Mouse (Mus musculus) heart, embryonic 13.5 days (tissue): ENCODE results near the gene Slc11a2. TPM values are rescaled to one million over a fixed set of nuclear protein-coding genes. Genes with fewer than 3 reads are reported as not detected.

Experiments
- ATAC-seq: fragments of 200-750 bp; cut with Nextera tagmentation; 2 replicates; pipeline ENCODE4 v1.8.0; 2017; ENCODE audit warnings: moderate TSS enrichment; ENCODE audit not compliant: insufficient number of reproducible peaks, low FRiP score, low TSS enrichment; ENCODE audit errors: extremely low read depth
- H3K27ac ChIP-seq: fragments of 300-500 bp; sonication (generic); replicated peaks from 2 replicates; pipeline ENCODE4 v1.5.1; 2015; ENCODE audit warnings: moderate library complexity, mild to moderate bottlenecking, inconsistent platforms
- H3K27me3 ChIP-seq: fragments of 300-500 bp; sonication (generic); replicated peaks from 2 replicates; pipeline ENCODE4 v1.6.1; 2015; ENCODE audit warnings: mild to moderate bottlenecking, inconsistent platforms
- H3K36me3 ChIP-seq: fragments of 300-500 bp; sonication (generic); 2 replicates; pipeline ENCODE4 v1.6.1; 2015; ENCODE audit warnings: mild to moderate bottlenecking, inconsistent platforms
- H3K4me1 ChIP-seq: fragments of 300-500 bp; sonication (generic); 2 replicates; pipeline ENCODE4 v1.6.1; 2015; ENCODE audit warnings: inconsistent platforms
- H3K4me2 ChIP-seq: fragments of 300-500 bp; sonication (generic); 2 replicates; pipeline ENCODE4 v1.6.1; 2015; ENCODE audit warnings: inconsistent platforms, mild to moderate bottlenecking, moderate library complexity
- H3K4me3 ChIP-seq: fragments of 300-500 bp; sonication (generic); 2 replicates; pipeline ENCODE4 v1.5.1; 2015; ENCODE audit warnings: moderate library complexity, mild to moderate bottlenecking, inconsistent platforms
- H3K9ac ChIP-seq: fragments of 300-500 bp; sonication (generic); 2 replicates; pipeline ENCODE4 v1.6.1; 2015; ENCODE audit warnings: inconsistent platforms, mild to moderate bottlenecking, moderate library complexity
- H3K9me3 ChIP-seq: fragments of 300-500 bp; sonication (generic); 2 replicates; pipeline ENCODE4 v1.6.1; 2016; ENCODE audit warnings: inconsistent platforms
- WGBS: fragments of 180-500 bp; shearing (Covaris S2); methylation state at CpG from one replicate; pipeline ENCODE4 v1.1.7; 2015; ENCODE audit warnings: mixed read lengths; 5-methylcytosine and 5-hydroxymethylcytosine counted together
- polyA plus RNA-seq: library from polyadenylated mRNA; unstranded; fragments of >200 nt; fragmentation: Nextera tagmentation; extraction: Ambion mirVana; gene quantifications from 2 replicates; pipeline ENCODE4 v1.2.1, GENCODE M21; 2015

Slc11a2 gene
- polyA plus RNA-seq, 1 experiment from 2014 or later = 12.8 TPM

DNA sequence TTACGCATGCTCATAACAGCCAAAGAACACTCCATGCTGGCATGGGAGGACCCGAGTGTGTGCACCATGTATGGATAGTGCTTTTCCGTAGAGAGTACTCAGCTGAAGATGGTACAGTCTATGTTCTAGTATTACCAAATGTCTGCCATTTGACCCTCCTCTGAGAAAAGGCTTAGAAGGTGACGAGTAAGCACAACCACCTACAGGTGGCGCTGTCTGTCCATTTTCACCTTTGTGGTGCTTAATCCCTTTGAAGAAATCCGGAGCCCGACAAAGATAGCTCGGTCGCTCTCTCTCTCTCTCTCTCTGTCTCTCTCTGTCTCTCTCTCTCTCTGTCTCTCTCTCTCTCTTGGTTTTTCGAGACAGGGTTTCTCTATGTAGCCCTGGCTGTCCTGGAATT is 33.2 kb upstream of the Slc11a2 start:
- Histone ChIP-seq H3K4me2 (no peak overlapping the region), H3K4me3 (no peak overlapping the region), H3K4me1 (peaks cover 12% of the 10 kb centered on the region), H3K36me3 (no peaks in the 10 kb centered on the region), H3K9ac (no peak overlapping the region), H3K27me3 (peaks cover 23% of the 10 kb centered on the region), H3K9me3 (no peaks in the 10 kb centered on the region), H3K27ac (no peak overlapping the region)
- no peak for ATAC-seq
- WGBS = 34% methylated on average over 10 of the region's 10 CpGs

GRCm38 (mm10) chr15:100457340-100457739 is 32.5 kb upstream of the Slc11a2 start:
- peaks cover 12% of the 10 kb centered on the region for H3K4me1 ChIP-seq
- H3K27me3 ChIP-seq = peaks cover 23% of the 10 kb centered on the region
- peak overlapping the region; percentile 46 for H3K4me2 ChIP-seq
- H3K27ac ChIP-seq = no peak overlapping the region
- no peak for ATAC-seq
- 7% methylated on average over 17 of the region's 17 CpGs for WGBS
- H3K36me3 ChIP-seq = no peaks in the 10 kb centered on the region
- no peak overlapping the region for H3K4me3 ChIP-seq
- H3K9ac ChIP-seq = no peak overlapping the region; the same call in 1 of the 2 replicates
- H3K9me3 ChIP-seq = no peaks in the 10 kb centered on the region

DNA sequence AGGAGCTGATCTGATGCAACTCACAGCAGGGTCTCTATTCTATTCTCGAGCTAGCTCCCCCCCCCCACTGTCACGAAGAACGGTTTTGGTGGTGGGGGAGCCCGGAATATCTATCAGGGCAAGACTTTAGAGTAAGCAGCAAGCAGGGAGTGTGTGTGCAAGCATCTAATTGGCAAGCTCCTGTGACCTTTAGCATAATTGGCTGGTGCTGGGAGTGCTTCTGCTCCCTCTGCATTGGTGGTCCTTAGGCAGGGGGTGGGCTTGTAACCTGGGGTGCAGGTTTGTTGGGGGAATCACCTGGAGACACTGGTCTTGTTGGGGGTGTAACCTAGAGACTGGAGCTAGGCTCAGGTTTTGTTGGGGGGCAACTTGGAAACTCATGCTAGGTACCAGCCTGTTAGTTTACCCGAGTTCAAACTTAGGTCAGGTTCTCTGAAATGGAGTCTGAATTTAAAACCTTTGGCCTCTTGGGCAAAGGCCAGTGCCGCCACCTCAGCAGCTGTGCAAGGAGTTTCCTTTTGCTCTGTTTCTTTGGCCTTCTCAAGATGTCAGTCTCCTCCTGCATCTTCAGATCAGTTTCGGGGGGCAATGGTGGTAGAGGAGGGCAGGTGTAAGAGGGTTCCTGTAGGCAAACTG is 31.6 kb upstream of the Slc11a2 start:
- Histone ChIP-seq H3K36me3 (no peaks in the 10 kb centered on the region), H3K4me2 (no peak overlapping the region), H3K9ac (no peak overlapping the region), H3K27ac (no peak overlapping the region), H3K27me3 (peaks cover 23% of the 10 kb centered on the region), H3K4me3 (no peak overlapping the region), H3K4me1 (peaks cover 10% of the 10 kb centered on the region), H3K9me3 (no peaks in the 10 kb centered on the region)
- WGBS = 68% methylated on average over 7 of the region's 7 CpGs
- ATAC-seq = no peak

DNA sequence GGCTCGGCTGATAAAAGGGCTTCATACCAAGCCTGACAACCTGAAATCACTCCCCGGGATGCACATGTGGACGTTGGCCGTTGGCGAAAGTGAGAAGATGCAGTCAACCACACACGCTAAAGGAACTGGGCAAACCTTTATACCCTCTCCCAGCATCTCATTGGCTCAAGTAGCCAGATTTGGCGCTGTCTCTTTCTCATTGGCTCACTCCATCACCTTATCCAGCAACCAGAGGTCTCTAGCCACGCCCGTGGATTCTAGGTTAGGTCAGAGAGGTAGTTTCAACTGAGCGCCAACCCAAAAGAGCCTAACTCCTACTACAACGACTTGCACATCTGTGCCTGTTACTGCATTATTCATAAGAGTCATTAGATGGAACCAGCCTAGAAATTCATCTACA is 27.6 kb upstream of the Slc11a2 start:
- H3K4me3 ChIP-seq = no peak overlapping the region
- H3K4me1 ChIP-seq = 0 out of 2 replicates have a peak, but pooled peaks cover 5% of the 10 kb centered on the region
- 0 out of 2 replicates have a peak, but pooled peaks cover 6% of the 10 kb centered on the region for H3K27me3 ChIP-seq
- ATAC-seq = no peak
- no peaks in the 10 kb centered on the region for H3K9me3 ChIP-seq
- 70% methylated on average over 11 of the region's 11 CpGs for WGBS
- H3K9ac ChIP-seq = no peak overlapping the region
- H3K27ac ChIP-seq = no peak overlapping the region
- no peaks in the 10 kb centered on the region for H3K36me3 ChIP-seq
- no peak overlapping the region for H3K4me2 ChIP-seq

DNA sequence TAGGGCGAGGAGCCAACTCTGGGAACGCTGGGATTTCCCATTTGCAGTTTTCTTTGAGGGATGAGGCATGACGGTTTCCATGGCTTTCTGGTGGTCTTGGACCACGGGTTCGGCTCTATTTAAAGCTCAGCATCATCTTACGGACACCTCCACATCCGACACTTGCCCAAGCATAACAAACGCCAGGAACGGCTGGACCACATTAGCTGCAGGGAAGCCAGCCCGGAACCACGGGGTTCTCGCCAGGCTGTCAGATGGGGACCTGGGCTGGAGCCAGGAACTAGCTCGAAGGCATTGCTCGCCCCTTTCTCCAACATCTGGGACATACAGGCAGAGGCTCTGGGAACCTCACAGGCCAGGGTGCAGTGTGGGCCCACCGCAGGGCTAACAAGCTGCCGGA is 26.4 kb upstream of the Slc11a2 start:
- Histone ChIP-seq H3K4me2 (no peak overlapping the region), H3K27ac (no peak overlapping the region), H3K36me3 (no peaks in the 10 kb centered on the region), H3K27me3 (0 out of 2 replicates have a peak, but pooled peaks cover under 1% of the 10 kb centered on the region), H3K9ac (0 out of 2 replicates have a peak overlapping the region, but pooled peaks have one; percentile 44), H3K4me1 (0 out of 2 replicates have a peak, but pooled peaks cover 5% of the 10 kb centered on the region), H3K9me3 (no peaks in the 10 kb centered on the region), H3K4me3 (no peak overlapping the region)
- ATAC-seq = no peak
- WGBS = 60% methylated on average over 16 of the region's 16 CpGs

DNA sequence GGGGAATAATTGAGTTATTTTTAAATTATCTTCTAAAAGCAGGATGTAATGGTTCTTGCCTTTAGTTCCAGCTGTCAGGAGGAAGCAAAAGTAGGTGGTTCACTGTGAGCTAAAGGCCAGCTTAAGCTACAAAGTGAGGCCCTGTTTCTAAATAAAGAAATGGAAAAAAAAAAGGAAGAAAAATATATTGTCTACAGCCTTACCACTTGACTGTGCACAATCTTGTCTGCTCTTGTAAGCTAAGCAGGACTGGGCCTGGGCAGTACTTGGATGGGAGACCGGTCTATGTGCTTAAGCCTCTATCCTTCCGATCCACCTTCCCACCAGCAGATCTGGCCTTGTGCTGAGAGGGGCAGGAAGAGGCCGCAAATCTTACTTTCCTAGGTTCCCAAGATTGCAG is 24.6 kb upstream of the Slc11a2 start:
- WGBS = 78% methylated on average over 3 of the region's 3 CpGs
- Histone ChIP-seq H3K4me3 (no peak overlapping the region), H3K9ac (no peak overlapping the region), H3K27ac (no peak overlapping the region), H3K4me2 (no peak overlapping the region), H3K9me3 (no peaks in the 10 kb centered on the region), H3K27me3 (no peaks in the 10 kb centered on the region), H3K36me3 (no peaks in the 10 kb centered on the region), H3K4me1 (peaks cover 5% of the 10 kb centered on the region; the same call in 1 of the 2 replicates)
- ATAC-seq = no peak

DNA sequence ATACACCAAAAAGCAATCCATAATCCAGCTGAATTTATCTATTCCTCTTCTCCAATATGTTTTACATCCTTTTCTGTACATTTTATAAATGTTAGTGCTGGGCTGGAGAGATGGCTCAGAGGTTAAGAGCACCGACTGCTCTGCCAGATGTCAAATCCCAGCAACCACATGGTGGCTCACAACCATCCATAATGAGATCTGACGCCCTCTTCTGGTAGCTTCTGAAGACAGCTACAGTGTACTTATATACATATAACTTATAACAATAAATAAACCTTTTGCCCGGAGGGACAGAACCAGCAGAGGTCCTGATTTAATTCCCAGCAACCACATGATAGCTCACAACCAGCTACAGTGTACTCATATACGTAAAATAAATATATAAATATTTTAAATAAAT is 23.7 kb upstream of the Slc11a2 start:
- Histone ChIP-seq H3K4me3 (no peak overlapping the region), H3K27me3 (no peaks in the 10 kb centered on the region), H3K9ac (no peak overlapping the region), H3K4me1 (peaks cover 12% of the 10 kb centered on the region), H3K36me3 (no peaks in the 10 kb centered on the region), H3K4me2 (no peak overlapping the region), H3K27ac (no peak overlapping the region), H3K9me3 (no peaks in the 10 kb centered on the region)
- 82% methylated on average over 4 of the region's 4 CpGs for WGBS
- ATAC-seq = no peak

DNA sequence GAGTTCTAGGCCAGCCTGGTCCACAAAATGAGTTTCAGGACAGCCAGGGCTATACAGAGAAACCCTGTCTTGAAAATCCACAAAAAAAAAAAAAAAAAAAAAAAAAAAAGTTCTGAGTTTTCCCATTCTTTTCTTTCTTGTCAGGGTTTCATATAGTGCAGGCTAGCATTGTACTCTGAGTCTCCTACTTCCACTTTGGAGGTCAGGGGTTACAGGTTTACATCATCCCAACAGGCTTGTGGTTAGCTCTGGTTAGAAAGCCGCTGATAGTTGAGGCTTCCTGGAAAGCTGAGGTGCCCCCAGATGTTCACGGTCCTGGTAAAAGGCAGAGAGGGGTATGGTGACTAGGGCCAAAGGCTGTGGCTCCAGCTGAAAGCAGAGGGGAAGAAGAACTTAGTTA is 22.0 kb upstream of the Slc11a2 start:
- no peak overlapping the region for H3K27ac ChIP-seq
- no peak for ATAC-seq
- H3K9ac ChIP-seq = no peak overlapping the region
- 74% methylated on average over 2 of the region's 2 CpGs for WGBS
- no peaks in the 10 kb centered on the region for H3K36me3 ChIP-seq
- H3K27me3 ChIP-seq = no peaks in the 10 kb centered on the region
- no peak overlapping the region for H3K4me2 ChIP-seq
- H3K9me3 ChIP-seq = no peaks in the 10 kb centered on the region
- H3K4me3 ChIP-seq = no peak overlapping the region
- peaks cover 17% of the 10 kb centered on the region for H3K4me1 ChIP-seq

- ATAC-seq = peak; percentile 93
- Histone ChIP-seq H3K36me3 (no peaks in the 10 kb centered on the region), H3K9me3 (no peaks in the 10 kb centered on the region), H3K4me3 (peak overlapping the region; percentile 55), H3K27ac (peak overlapping the region; percentile 91), H3K9ac (peak overlapping the region; percentile 85), H3K27me3 (no peaks in the 10 kb centered on the region), H3K4me2 (peak overlapping the region; percentile 85), H3K4me1 (peaks cover 13% of the 10 kb centered on the region)
- 1% methylated on average over 20 of the region's 31 CpGs for WGBS
Observed at GRCm38 (mm10) chr15:100443126-100443922, 18.5 kb upstream of the Slc11a2 start.

- ATAC-seq = no peak
Observed at GRCm38 (mm10) chr15:100436518-100436917, 11.6 kb upstream of the Slc11a2 start.

GRCm38 (mm10) chr15:100436112-100436511 is 11.2 kb upstream of the Slc11a2 start:
- H3K4me1 ChIP-seq = 0 out of 2 replicates have a peak, but pooled peaks cover 6% of the 10 kb centered on the region
- no peaks in the 10 kb centered on the region for H3K9me3 ChIP-seq
- no peak overlapping the region for H3K4me3 ChIP-seq
- 29% methylated on average over 4 of the region's 4 CpGs for WGBS
- H3K27ac ChIP-seq = no peak overlapping the region
- H3K9ac ChIP-seq = no peak overlapping the region
- no peak for ATAC-seq
- H3K4me2 ChIP-seq = no peak overlapping the region
- no peaks in the 10 kb centered on the region for H3K27me3 ChIP-seq
- H3K36me3 ChIP-seq = no peaks in the 10 kb centered on the region

More at GRCm38 (mm10) chr15:100436518-100436917, 11.6 kb upstream of the Slc11a2 start:
- H3K9me3 ChIP-seq = no peaks in the 10 kb centered on the region
- H3K27ac ChIP-seq = no peak overlapping the region
- no peaks in the 10 kb centered on the region for H3K36me3 ChIP-seq
- WGBS = 58% methylated on average over 10 of the region's 10 CpGs
- H3K4me3 ChIP-seq = no peak overlapping the region
- H3K9ac ChIP-seq = no peak overlapping the region
- H3K4me2 ChIP-seq = no peak overlapping the region
- H3K4me1 ChIP-seq = 0 out of 2 replicates have a peak, but pooled peaks cover 6% of the 10 kb centered on the region
- no peaks in the 10 kb centered on the region for H3K27me3 ChIP-seq
